Mouse (Mus musculus) hindlimb bud, embryonic 11.5 days (tissue): Measurements from ENCODE around the gene Sash1.

Experiments used
- DNase-seq: peaks from one replicate; pipeline ENCODE4 v3.0.0-alpha.2; 2012; ENCODE audit warnings: low read depth, low spot score; ENCODE audit errors: extremely low spot score

Gene Sash1

DNA sequence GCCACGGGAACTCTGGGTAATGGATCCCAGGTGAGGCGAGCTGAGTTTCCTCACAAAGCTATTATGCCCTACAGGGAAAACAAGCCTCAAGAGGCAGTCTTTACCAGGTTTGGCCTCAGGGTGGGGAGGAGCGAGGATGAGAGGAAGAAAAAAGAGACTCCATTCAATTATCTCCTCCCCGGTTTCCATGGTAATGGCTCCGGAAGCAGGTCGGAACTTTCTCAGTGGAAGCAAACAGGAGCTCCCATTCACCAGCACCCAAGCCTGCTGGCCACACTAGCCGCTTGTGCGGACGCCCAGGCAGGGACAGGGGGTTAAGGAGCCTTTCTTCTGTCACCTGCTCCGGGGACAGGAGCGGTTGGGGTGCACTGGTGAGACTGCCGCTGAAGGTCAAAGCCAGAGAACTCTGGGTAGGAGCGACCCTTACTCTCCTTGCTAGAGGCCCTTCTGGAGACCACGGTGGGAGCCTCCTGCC, 84.7 kb downstream of the Sash1 start:
- no peak for DNase-seq

GRCm38 (mm10) chr10:8797826-8798225, 88.0 kb downstream of the Sash1 start:
- no peak for DNase-seq

- peak; percentile 28 for DNase-seq
These were observed 90.5 kb downstream of the Sash1 start for GRCm38 (mm10) chr10:8795336-8795735.

- DNase-seq = peak; percentile 33
These were observed 93.5 kb downstream of the Sash1 start for GRCm38 (mm10) chr10:8792412-8792811.

DNA sequence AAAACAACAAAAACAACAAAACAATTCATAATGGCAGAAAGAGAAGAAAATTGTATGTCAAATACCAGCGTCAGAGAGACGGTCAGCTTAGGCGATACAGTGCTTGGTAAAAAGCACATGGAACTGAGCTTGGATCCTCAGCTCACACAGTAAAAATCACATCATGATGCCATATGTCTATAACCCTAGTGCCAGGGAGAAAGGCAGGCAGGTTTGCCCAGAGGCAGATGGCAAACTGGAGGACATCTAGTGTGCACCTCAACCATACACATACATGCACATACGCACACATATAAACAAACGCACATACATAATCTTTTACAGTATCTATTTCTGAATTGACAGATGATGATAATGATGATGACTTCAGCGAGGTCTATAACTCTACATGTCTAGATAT, 96.8 kb downstream of the Sash1 start:
- DNase-seq = no peak

GRCm38 (mm10) chr10:8787221-8787620, 98.6 kb downstream of the Sash1 start:
- DNase-seq = no peak

DNA sequence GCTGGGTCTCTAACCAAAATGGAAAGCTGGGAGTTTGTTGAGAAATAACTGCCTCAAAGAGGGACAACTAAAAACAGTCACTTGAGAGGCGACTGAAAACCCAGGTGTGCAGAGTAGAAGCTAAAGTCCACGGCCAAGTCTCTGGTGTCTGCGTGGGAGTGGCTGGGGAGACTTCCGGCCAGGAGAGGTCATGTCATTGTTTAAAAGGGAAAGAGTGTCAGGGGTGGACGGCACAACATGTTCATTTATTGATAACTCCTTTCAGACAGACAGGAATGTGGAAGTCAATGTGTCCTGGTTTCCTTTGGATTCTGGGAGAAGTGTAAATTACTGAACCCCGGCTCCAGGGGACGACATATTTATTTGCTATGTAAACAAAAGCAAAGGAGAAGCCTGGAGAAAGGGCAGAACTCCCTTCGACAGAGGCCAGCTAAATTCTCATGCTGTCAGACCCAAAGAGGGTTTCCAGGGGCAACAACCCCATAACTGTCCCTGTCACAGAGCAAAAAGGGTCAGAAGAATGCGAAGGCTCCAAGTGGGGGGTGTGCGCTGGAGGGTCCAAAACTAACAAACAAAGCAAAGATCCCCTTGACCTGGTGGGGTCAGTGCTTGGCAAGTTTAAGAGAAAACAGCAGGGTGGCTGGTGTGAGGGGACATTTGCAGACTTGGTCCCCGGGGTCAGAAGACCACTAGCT, 100.3 kb downstream of the Sash1 start:
- no peak for DNase-seq

GRCm38 (mm10) chr10:8781876-8782372, 103.9 kb downstream of the Sash1 start:
- DNase-seq = no peak

DNA sequence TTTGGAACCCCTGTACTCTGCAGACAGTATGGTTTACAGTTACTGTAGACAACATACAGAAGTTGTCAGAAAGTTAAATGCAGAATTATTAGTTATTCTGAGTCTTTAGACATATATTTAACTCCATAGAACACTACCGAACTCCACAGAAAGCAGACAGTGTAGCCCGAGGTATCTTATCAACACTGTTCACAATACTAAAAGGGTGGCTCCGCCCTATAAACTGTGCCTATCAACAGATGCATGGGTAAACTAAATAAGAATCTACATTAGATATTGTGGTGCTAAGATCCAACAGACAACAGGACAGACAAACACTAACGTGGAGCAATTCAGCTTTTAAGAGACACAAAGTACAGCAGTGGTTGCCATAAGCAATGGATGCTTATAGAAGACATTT, 106.0 kb downstream of the Sash1 start:
- no peak for DNase-seq

- no peak for DNase-seq
These were observed 107.0 kb downstream of the Sash1 start for GRCm38 (mm10) chr10:8778845-8779244.

DNA sequence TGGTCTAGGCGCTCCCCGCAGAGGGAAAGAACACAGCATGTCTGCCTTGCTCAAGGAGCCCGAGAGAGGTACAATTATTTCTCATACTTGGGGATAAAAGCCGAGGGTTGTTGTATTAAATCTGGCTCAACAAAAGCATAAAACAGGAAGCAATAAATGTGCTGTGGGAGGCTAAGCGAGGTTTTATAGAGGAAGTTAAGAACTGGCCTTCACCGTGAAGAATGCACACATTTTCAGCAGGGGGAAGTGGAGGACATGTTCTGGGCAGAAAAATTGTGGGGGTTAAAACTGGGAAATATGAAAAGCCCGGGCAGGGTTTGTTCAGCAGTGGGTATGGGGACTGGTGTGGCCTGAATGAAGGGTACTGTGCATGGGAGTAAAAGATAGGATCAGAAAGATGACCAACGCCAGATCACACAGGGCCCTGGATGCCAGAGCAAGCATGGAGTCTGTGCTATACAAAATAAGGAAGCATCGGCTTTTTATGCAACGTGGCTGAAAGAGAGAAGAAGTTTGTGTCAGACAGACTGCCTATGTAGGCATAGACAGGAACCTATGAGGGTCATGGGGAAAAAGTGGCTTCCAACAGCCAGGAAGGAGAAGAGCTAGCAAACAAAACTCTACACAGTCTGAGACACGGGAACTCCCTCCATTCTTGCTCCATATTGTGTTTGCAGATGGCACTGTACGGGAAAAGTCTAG, 108.2 kb downstream of the Sash1 start:
- DNase-seq = no peak

- no peak for DNase-seq
These were observed 109.1 kb downstream of the Sash1 start for GRCm38 (mm10) chr10:8776791-8777190.

DNA sequence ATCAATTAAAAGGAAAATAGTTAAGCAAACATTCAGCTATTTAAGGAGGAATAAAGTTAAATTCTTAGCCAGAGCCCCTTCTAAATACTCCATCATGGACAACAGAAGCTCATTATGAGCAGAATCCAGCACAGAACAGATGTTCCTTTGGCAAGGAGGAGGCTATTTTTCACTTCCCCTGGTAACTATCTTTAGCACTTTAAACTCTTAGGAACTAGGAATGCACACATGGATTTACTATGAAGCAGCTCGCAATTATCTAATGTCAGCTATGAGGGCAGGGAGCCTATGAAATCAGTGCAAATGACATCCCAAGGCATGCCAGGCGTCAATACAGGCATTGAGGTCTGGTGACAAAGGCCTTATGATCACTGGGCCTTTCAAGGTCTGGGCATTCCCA, 110.1 kb downstream of the Sash1 start:
- no peak for DNase-seq

DNA sequence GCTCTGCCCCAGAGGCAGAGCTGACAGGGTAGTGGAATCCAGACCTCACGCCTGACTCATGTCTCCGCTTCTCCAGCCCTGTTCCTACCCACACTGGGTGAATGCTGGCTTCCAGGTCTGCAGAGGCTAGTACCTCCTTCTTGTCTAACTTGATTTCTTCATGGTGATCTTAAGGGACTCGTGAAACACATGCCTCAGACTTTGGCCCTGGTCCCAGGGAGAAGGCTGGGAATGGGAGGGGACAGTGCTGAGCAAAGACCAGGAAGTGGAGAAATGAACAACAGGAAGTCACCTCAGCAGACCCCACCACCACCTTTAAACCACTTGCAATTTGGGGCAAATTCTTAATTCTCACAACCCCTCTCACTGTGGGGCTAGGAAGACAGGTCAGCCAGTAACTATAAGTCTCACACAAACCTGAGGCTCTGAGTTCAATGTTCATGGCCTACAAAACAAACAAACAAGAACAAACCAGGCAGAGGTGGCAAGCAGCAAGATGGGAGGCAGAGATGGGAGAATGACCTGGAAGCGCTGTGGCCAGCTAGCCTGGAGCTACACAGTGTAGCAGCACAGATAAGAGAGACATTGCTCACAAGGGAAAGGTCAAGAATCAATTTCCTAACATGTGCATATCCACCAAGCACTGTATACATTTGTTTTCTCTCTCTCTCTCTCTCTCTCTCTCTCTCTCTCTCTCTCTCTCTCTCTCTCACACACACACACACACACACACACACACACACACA, 113.2 kb downstream of the Sash1 start:
- DNase-seq = no peak

DNA sequence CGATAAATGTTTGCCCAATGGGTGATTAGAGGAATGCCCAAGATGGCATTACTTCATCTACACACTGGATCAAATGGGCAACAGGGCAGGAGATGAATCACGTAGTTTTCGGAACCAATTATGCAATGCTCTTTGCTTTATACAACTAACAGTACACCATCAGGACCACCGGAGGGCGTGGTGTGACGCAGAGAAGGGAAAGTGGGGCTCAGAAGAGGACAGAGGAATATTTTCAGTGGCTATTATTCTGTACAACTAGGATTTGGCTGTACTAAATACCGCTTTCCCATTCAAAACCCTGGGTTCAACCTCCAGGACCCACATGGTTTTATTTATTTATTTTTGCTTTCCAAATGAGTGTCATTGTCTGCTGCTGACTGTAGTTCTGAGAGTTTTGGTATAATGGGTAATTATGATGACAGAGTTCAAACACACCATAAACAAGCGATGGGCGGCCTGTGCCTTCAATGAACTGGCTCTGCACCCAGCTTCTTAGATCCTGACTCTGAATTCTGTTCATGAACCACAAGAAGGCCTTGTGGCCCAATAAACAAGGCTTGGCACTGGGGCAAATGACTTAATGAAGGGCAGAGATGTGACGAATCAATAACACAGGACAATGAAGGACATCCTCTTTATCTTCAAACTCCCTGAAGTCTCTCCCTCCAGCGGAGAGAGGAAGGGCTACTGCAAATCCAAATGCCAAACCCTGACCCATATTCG, 114.8 kb downstream of the Sash1 start:
- no peak for DNase-seq

DNA sequence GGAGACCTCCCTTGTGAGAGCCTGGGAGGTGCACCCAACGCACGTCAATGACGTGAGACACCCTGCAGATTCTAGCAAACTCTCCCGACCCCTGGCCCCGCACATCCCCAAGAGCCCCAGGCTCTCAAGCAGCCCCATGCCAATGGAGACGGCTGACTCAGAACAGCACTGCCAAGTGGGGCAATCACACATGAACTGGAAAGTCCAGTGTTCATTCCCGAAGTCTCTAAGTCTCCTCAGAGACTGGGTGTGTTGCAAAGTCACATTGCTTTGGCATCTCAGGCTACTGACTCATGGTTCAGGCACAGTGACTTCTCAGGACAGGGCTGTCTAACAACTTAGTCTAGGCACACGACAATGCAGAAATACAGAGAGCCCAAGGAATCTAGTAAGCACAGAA, 117.2 kb downstream of the Sash1 start:
- DNase-seq = no peak

GRCm38 (mm10) chr10:8767381-8767780, 118.5 kb downstream of the Sash1 start:
- no peak for DNase-seq

GRCm38 (mm10) chr10:8765922-8766522, 119.8 kb downstream of the Sash1 start:
- DNase-seq = no peak

GRCm38 (mm10) chr10:8762771-8763170, 123.1 kb downstream of the Sash1 start:
- DNase-seq = no peak

DNA sequence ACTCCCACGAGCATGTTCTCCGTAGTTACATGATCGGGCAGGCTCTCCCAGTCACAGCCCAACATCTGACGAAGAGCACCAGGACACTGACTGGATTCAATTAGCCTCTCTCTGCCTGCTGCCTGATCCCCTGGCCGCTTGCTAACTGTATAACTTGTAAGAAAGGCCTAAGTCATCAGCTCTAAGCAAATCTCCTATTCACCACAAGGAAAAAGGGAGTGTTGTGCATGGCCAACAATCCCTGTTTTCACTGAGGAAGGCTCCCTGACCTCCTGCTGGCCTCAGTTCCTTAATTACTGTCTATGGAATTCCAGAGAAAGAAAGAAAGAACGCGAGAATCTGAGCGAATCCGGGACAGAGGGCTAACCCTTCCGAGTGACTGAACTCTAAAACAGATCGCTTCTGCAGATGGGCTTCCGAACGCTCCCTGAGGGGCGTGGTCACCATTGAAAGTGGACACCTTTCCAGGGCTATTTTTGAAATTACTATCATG, 123.6 kb downstream of the Sash1 start:
- DNase-seq = no peak
